Mouse (Mus musculus) hindbrain, embryonic 10.5 days (tissue): Measurements from ENCODE around the gene Galnt9. TPM values are rescaled to one million over a fixed set of nuclear protein-coding genes. Genes with fewer than 3 reads are reported as not detected.

Experiments
- DNase-seq: peaks from one replicate; pipeline ENCODE4 v3.0.0-alpha.2; 2017; ENCODE audit warnings: low spot score
- H3K27ac ChIP-seq: fragments of 300-500 bp; sonication (generic); 2 replicates; pipeline ENCODE4 v1.5.1; 2016; ENCODE audit warnings: mild to moderate bottlenecking, moderate library complexity
- H3K27me3 ChIP-seq: fragments of 300-500 bp; sonication (generic); 2 replicates; pipeline ENCODE4 v1.6.1; 2016; ENCODE audit warnings: mild to moderate bottlenecking; ENCODE audit not compliant: poor library complexity, insufficient read depth, severe bottlenecking
- H3K36me3 ChIP-seq: fragments of 300-500 bp; sonication (generic); 2 replicates; pipeline ENCODE4 v1.6.1; 2016; ENCODE audit warnings: mild to moderate bottlenecking, moderate library complexity
- H3K4me1 ChIP-seq: fragments of 300-500 bp; sonication (generic); replicated peaks from 2 replicates; pipeline ENCODE4 v1.6.1; 2016; ENCODE audit warnings: mild to moderate bottlenecking
- H3K4me3 ChIP-seq: fragments of 300-500 bp; sonication (generic); 2 replicates; pipeline ENCODE4 v1.5.1; 2016; ENCODE audit warnings: mild to moderate bottlenecking, moderate library complexity
- H3K9me3 ChIP-seq: fragments of 300-500 bp; sonication (generic); 2 replicates; pipeline ENCODE4 v1.6.1; 2016; ENCODE audit warnings: mild to moderate bottlenecking, moderate library complexity
- WGBS: fragments of 180-500 bp; shearing (Covaris S2); methylation state at CpG from one replicate; pipeline ENCODE4 v1.1.7; 2016; 5-methylcytosine and 5-hydroxymethylcytosine counted together
- polyA plus RNA-seq: library from polyadenylated mRNA; unstranded; fragments of >200 nt; fragmentation: Nextera tagmentation; extraction: Ambion mirVana; gene quantifications from 2 replicates; pipeline ENCODE4 v1.2.1, GENCODE M21; 2016

Galnt9 gene
- polyA plus RNA-seq, 1 experiment from 2014 or later: 6.4 TPM

DNA sequence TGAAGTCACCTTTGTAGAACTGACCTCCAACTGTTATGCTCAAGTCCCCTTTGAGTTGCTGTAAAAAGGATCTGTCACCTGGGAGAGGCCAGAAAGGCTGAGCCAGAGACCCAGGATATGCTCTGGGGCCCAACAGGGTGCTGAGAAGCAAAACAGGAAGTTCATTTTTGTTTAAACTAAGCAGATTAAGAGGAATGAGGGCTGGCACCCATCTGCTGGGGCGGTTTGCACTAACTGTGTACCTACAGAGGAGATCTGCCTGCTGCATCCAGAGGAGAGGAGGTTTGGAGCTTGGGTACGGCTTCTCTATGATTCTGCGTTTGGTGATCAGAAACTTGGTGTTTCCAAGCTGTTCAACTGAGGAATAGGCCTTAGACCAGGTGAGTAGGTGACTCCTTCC is 29.5 kb upstream of the Galnt9 start:
- DNase-seq: no peak
- Histone ChIP-seq H3K27ac (no peak overlapping the region), H3K4me1 (peaks cover 14% of the 10 kb centered on the region), H3K27me3 (0 out of 2 replicates have a peak, but pooled peaks cover 10% of the 10 kb centered on the region), H3K36me3 (no peaks in the 10 kb centered on the region), H3K9me3 (no peaks in the 10 kb centered on the region), H3K4me3 (no peak overlapping the region)
- 79% methylated on average over 3 of the region's 3 CpGs for WGBS

GRCm38 (mm10) chr5:110516390-110516789 is 27.8 kb upstream of the Galnt9 start:
- H3K4me1 ChIP-seq: peaks cover 10% of the 10 kb centered on the region
- no peaks in the 10 kb centered on the region for H3K36me3 ChIP-seq
- H3K4me3 ChIP-seq: no peak overlapping the region
- 72% methylated on average over 4 of the region's 4 CpGs for WGBS
- DNase-seq: no peak
- no peaks in the 10 kb centered on the region for H3K9me3 ChIP-seq
- H3K27me3 ChIP-seq: 0 out of 2 replicates have a peak, but pooled peaks cover 10% of the 10 kb centered on the region
- H3K27ac ChIP-seq: no peak overlapping the region

DNA sequence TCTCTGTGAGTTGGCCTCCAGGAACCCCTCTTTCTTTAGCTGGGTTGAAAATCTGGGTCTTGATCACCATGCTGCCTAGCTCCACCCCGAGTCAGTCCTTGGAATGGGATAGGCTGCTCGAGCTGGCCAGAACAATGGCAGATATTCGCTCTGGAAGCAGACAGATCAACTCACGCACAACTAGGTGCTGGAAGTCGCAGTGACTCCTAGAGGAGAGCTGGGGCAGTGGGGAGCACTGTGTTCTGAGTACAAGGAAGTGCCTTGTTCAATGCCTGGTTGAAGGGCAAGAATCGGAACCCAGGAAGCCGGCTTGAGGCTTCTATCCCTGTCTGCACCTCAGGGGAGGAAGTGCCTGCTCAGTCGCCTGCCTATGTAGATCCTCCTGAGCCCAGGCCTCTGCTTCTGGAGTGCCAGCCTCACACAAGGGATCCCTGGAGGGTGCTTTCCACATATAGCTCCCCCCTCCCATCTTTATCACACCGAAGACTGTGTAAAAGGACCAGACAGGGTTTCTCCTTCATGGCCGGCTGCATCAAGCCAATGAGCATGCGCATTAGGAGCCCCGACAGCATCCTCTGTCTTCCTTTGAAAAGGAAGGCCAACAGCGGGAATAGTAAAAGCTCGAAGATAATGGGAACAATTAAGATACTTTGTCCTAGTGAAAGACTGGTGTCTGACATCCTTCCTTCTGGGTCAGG is 25.9 kb upstream of the Galnt9 start:
- Histone ChIP-seq H3K4me1 (peaks cover 10% of the 10 kb centered on the region), H3K9me3 (no peaks in the 10 kb centered on the region), H3K4me3 (peak overlapping the region; percentile 26), H3K27ac (peak overlapping the region; percentile 82), H3K36me3 (no peaks in the 10 kb centered on the region), H3K27me3 (peaks cover 16% of the 10 kb centered on the region; the same call in 1 of the 2 replicates)
- 27% methylated on average over 14 of the region's 14 CpGs for WGBS
- peak; percentile 33 for DNase-seq

DNA sequence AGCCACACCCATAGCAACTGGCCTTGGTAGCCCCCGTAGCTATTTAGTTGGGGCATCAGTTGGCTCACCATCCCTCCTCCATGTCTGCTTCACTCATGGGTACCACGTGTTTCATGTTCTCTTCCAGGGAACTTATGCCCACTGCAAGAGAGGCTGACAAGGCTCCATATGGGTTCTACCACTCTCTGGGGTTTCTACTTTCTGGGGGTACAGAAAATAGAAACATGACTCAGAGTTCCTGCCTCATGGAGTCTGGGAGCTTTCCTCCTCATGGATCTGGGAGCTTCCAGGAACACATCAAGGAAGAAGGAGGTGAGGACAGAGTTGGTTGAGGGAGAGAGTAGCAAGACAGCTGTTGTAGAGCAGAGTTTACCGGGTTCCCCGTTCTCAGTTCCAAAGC is 23.2 kb upstream of the Galnt9 start:
- no peak overlapping the region for H3K27ac ChIP-seq
- peaks cover 10% of the 10 kb centered on the region for H3K4me1 ChIP-seq
- H3K4me3 ChIP-seq: no peak overlapping the region
- peaks cover 16% of the 10 kb centered on the region; the same call in 1 of the 2 replicates for H3K27me3 ChIP-seq
- DNase-seq: no peak
- H3K36me3 ChIP-seq: no peaks in the 10 kb centered on the region
- WGBS: 86% methylated on average over 4 of the region's 4 CpGs
- no peaks in the 10 kb centered on the region for H3K9me3 ChIP-seq

- Histone ChIP-seq H3K27ac (no peak overlapping the region), H3K4me3 (no peak overlapping the region), H3K4me1 (peaks cover 10% of the 10 kb centered on the region), H3K9me3 (no peaks in the 10 kb centered on the region), H3K36me3 (no peaks in the 10 kb centered on the region), H3K27me3 (peaks cover 14% of the 10 kb centered on the region; the same call in 1 of the 2 replicates)
- WGBS: 74% methylated on average over 7 of the region's 7 CpGs
- no peak for DNase-seq
Observed at GRCm38 (mm10) chr5:110521822-110522221, 22.3 kb upstream of the Galnt9 start.

- H3K36me3 ChIP-seq: no peaks in the 10 kb centered on the region
- H3K4me3 ChIP-seq: no peak overlapping the region
- H3K9me3 ChIP-seq: no peaks in the 10 kb centered on the region
- H3K27ac ChIP-seq: no peak overlapping the region
- no peak for DNase-seq
- H3K4me1 ChIP-seq: peaks cover 4% of the 10 kb centered on the region
- whole genome bisulfite sequencing: 83% methylated on average over 4 of the region's 4 CpGs
- H3K27me3 ChIP-seq: peaks cover 14% of the 10 kb centered on the region; the same call in 1 of the 2 replicates
Observed at GRCm38 (mm10) chr5:110523296-110523695, 20.9 kb upstream of the Galnt9 start.

DNA sequence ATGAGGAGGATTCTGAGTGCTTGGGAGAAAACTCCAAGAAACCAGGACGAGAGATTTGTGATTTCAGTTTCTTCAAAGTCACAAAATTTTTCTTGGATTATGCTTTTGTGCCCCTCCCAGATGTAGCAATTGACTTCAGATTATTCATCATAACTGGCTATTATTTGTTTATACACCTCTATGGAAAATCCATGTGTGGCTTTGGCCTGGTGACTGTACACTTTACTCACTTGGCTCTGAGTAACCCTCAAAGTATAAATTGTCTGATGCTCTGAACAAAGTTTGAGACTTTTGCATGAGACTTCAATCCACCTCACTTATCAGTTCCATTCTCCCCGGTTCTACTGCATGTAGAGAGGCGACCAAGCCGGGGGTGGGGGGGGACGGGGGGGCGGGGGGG is 18.5 kb upstream of the Galnt9 start:
- H3K36me3 ChIP-seq: no peaks in the 10 kb centered on the region
- no peak overlapping the region for H3K4me3 ChIP-seq
- DNase-seq: no peak
- WGBS: 85% methylated on average over 6 of the region's 6 CpGs
- H3K9me3 ChIP-seq: no peaks in the 10 kb centered on the region
- H3K4me1 ChIP-seq: no peaks in the 10 kb centered on the region
- H3K27me3 ChIP-seq: peaks cover 6% of the 10 kb centered on the region; the same call in 1 of the 2 replicates
- no peak overlapping the region for H3K27ac ChIP-seq

DNA sequence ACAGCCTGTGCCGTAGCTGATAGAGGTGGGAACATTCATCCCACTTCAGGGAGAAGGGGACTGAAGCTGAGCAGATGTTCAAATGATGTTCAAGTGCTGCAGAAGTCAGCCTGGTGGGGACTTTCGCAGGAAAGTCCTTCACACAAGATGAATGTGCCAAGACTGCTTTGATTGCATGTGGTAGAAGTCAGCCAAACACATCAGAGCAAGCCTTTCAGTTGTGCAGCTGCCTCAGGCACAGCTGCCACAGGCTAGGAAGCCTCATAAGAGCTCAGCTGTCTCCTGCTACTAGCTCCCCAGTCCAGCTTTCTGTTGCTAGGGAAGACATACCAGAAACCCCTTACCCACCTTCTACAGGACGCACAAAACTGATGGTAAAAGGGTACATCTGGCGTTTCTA is 17.6 kb upstream of the Galnt9 start:
- Histone ChIP-seq H3K27ac (no peak overlapping the region), H3K27me3 (peaks cover 6% of the 10 kb centered on the region; the same call in 1 of the 2 replicates), H3K9me3 (no peaks in the 10 kb centered on the region), H3K36me3 (no peaks in the 10 kb centered on the region), H3K4me3 (no peak overlapping the region), H3K4me1 (no peaks in the 10 kb centered on the region)
- no peak for DNase-seq
- WGBS: 90% methylated on average over 4 of the region's 4 CpGs

- Histone ChIP-seq H3K4me3 (no peak overlapping the region), H3K27ac (no peak overlapping the region), H3K36me3 (no peaks in the 10 kb centered on the region), H3K9me3 (no peaks in the 10 kb centered on the region), H3K27me3 (no peaks in the 10 kb centered on the region), H3K4me1 (no peaks in the 10 kb centered on the region)
- 71% methylated on average over 4 of the region's 4 CpGs for WGBS
- no peak for DNase-seq
Observed at GRCm38 (mm10) chr5:110531091-110531490, 13.1 kb upstream of the Galnt9 start.

- Histone ChIP-seq H3K4me3 (no peak overlapping the region), H3K27ac (no peak overlapping the region), H3K36me3 (no peaks in the 10 kb centered on the region), H3K4me1 (no peaks in the 10 kb centered on the region), H3K27me3 (no peaks in the 10 kb centered on the region), H3K9me3 (no peaks in the 10 kb centered on the region)
- no peak for DNase-seq
- WGBS: 80% methylated on average over 1 of the region's 1 CpGs
Observed at GRCm38 (mm10) chr5:110534402-110534801, 9.8 kb upstream of the Galnt9 start.

DNA sequence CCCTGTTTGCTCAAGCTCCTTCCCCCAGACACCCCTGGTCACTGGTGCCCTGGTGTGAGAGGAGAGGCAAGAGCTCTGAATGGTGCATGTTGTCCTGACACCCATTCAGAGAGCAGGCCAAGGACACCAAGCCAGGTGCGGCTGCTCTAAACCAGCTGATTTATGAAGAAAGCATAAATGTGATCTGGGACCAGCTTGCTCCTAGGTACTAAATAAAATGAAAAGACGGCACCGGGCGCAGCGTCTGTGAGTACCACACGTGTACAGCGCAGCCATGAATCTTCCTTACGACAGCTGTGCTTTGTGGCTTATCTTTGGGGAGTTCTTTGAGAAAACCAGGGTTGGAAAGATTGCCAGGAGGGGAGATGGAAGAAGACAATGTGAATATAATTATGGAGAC is 8.2 kb upstream of the Galnt9 start:
- no peak overlapping the region for H3K4me3 ChIP-seq
- no peaks in the 10 kb centered on the region for H3K36me3 ChIP-seq
- no peaks in the 10 kb centered on the region for H3K9me3 ChIP-seq
- H3K27ac ChIP-seq: no peak overlapping the region
- no peak for DNase-seq
- 92% methylated on average over 8 of the region's 8 CpGs for WGBS
- H3K4me1 ChIP-seq: no peaks in the 10 kb centered on the region
- H3K27me3 ChIP-seq: peaks cover 12% of the 10 kb centered on the region; the same call in 1 of the 2 replicates

DNA sequence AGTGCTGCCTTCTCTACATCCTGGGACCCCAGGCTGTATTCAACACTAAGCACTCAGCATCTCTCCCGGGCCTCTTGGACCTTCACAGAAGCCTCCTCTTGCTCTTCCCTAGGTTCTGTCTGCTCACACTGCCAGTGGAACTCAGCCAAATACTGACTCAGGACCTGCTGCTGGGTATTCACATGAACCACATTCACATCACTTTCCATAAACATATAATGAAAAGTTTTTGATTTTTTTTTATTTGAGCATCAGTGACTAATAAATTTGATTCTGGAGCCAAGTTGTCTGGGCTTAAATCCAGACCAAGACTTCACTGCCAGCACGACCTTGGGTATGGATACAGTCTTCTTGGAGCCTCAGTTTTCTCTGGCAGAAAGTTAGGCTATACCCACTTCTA is 3.2 kb upstream of the Galnt9 start:
- H3K27ac ChIP-seq: no peak overlapping the region
- WGBS: 67% methylated on average over 2 of the region's 2 CpGs
- DNase-seq: no peak
- peaks cover 23% of the 10 kb centered on the region for H3K4me1 ChIP-seq
- H3K36me3 ChIP-seq: no peaks in the 10 kb centered on the region
- H3K9me3 ChIP-seq: no peaks in the 10 kb centered on the region
- H3K4me3 ChIP-seq: no peak overlapping the region
- peaks cover 55% of the 10 kb centered on the region for H3K27me3 ChIP-seq

- peaks cover 60% of the 10 kb centered on the region for H3K27me3 ChIP-seq
- no peak overlapping the region for H3K4me3 ChIP-seq
- H3K27ac ChIP-seq: no peak overlapping the region
- no peaks in the 10 kb centered on the region for H3K36me3 ChIP-seq
- no peaks in the 10 kb centered on the region for H3K9me3 ChIP-seq
- DNase-seq: no peak
- 80% methylated on average over 6 of the region's 6 CpGs for WGBS
- H3K4me1 ChIP-seq: peaks cover 26% of the 10 kb centered on the region
Observed at GRCm38 (mm10) chr5:110541456-110541855, 2.7 kb upstream of the Galnt9 start.
